Mouse (Mus musculus): ENCODE results near the gene Mum1. TPM values are rescaled to one million over a fixed set of nuclear protein-coding genes. Genes with fewer than 3 reads are reported as not detected.

Gene Mum1
- total RNA-seq (2021), result 10 to 100 TPM; 26.4 to 31.3 TPM
- long read RNA-seq, experiment 1, transcript Mum1-201 (14 exons, 2,640 nt), result major isoform, 45 of 86 reads
- long read RNA-seq, experiment 1, partial matches to known transcripts, result 21 of 86 reads
- long read RNA-seq, experiment 1, other reads (novel, unspliced or antisense), result 18 of 86 reads
- long read RNA-seq, experiment 2, transcript Mum1-201 (14 exons, 2,640 nt), result major isoform, 27 of 59 reads
- long read RNA-seq, experiment 2, partial matches to known transcripts, result 13 of 59 reads
- long read RNA-seq, experiment 2, other reads (novel, unspliced or antisense), result 17 of 59 reads

- peak; percentile 98 for DNase-seq
These were observed at the start of gene Mum1 for GRCm38 (mm10) chr10:80226416-80227165. Gene Mum1, plus strand, starts transcription at chr10:80226434.

DNA sequence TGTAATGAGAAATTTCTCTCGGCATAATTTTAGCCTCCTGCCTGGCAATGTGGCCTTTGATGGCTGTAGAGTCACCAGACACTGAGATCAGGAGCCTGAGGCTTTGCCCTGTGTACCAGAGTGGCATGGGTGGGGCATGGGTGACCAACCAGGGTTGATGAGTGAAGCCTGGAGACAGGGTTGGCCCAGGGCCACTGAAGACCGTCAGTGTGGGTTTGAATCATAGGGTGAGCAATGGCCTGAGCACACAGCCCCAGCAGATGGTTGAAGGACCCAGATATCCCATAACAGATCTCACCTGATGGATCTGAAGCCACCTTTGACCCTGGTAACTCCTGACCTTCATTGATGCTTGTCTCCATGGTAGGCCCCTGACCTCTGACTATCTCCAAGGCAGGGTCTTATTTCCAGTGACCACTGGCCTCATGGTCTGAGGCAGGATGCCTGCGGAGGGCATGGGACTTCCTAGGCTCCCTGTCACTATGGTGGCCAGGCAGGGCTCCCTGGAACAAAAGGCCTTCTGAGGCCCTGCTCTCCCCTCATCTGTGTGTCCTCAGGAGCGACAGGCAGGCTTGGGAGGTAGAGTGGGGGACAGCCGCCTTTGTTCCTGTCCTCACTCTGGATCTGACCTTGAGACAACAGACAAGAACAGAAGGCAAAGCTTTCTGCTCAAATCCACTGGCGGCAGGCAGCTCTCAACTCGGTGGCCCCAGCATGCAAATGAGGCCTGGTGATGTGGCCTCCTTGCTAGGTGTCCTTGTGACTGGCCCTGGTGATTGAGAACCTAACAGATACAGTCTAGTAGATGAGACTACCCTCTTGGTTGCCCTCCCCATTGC lies 48.6 kb upstream of the Mum1 start:
- DNase-seq, result no peak

DNA sequence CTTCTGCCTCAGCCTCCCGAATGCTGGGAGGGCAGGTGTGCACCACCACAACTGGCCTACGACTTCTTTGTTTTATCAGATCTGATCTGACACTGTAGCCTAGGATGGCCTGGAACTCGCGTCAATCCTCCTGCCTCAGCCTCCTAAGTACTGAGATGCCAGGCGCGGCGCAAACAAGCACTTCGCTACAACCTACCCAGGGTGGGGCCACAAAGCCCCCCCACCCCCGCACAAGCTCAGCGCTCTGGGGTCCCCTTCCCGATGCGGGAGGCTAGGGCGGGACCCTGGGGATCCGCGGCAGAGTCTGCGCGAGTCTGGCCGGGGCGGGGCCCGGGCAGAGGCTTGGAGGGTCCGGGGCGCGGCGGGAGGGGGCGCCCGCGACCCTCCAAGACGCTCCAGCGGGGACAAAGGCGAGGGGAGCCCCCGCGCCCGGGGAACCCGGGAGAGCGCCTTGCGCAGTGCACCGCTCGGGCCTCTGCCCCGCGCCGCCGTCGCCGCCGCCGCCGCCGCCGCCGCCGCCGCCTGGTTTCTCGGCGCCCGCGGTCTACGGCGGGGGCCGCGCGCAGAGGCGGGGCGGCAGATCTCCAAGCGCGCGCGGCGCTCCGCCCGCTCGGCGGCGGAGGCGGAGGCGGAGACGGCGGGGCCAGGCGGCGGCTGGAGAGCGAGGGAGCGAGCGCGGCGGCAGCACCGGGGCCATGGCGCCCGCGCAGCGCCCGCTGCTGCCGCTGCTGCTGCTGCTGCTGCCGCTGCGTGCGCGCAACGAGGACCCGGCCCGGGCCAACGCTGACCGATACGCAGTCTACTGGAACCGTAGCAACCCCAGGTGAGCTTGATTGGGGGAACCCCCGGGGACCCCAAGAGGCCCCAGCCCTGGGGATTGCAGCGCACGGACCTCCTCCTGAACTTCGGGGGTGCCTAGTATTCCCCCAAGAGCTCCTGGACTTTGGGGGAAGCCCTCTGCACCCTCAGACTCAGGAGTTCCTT lies 46.9 kb upstream of the Mum1 start, which contains the start of gene Efna2:
Efna2 (plus strand) TSS at position 415 of the 984 bp plus-strand sequence.
- DNase-seq, result no peak

- no peak for DNase-seq
These were observed 45.9 kb upstream of the Mum1 start for GRCm38 (mm10) chr10:80180288-80180687.

GRCm38 (mm10) chr10:80180823-80181222 lies 45.4 kb upstream of the Mum1 start:
- DNase-seq, result no peak

DNA sequence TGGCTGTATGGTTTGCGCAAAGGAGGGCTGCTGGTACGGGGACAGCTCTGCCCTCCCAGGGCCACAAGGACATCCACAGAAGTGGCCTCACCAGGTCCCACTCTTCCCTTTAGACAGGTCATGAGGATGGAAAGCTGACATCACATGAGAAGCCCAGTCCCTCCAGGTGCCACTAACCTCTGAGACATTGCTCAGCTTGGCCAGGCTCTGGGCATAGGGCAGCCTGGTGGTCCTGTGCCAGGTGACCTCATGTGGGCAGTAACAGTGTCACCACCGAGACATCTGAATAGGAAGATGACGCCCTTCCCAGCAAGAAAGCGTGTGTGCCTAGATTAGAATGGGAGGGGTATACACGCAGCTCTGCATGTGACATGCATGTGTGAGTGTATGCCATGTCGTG lies 43.7 kb upstream of the Mum1 start:
- DNase-seq, result no peak

GRCm38 (mm10) chr10:80186649-80187048 lies 39.6 kb upstream of the Mum1 start:
- no peak for DNase-seq

DNA sequence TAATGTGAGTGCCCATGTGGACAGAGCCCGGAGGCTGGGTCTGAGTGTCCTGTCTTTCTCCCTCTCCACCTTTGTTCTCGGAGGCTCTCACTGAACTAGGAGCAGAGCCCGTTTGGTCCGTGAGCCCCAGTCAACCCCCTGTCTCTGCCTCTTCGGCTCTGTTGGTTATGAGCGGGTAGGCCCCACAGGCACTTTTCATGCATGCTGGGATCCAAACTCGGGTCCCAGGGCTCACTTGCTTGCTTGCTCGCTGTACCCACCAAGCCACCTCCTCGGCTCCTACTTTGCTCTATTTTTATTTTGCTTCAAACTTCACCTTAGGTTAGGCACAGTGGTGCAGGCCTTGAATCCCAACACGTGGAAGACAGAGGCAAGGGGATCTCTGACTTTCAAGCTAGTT lies 38.5 kb upstream of the Mum1 start:
- DNase-seq, result no peak

DNA sequence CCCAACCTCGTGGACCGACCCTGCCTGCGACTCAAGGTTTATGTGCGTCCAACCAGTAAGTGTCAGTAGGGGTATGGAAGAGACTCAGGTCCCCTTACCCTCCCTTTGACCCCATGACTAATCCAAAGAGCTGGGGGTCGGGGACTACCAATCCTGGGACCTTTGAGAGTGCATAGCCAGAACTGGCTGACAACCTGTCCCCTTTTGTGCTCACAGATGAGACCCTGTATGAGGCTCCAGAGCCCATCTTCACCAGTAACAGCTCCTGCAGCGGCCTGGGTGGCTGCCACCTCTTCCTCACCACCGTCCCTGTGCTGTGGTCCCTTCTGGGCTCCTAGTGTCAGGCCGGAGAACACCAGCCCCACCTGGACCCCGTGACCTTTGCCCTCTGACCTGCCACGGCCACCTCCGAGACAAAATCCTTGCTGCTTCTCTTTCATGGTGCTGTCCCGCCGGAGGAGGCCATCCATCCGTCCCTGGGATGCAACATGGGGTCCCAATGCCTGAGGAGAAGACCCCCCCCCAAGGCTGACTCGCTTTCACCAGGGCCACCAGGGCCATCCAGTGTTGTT lies 37.7 kb upstream of the Mum1 start:
- no peak for DNase-seq

GRCm38 (mm10) chr10:80189999-80190398 lies 36.2 kb upstream of the Mum1 start:
- no peak for DNase-seq

GRCm38 (mm10) chr10:80190491-80191051 lies 35.7 kb upstream of the Mum1 start:
- peak; percentile 51 for DNase-seq

DNA sequence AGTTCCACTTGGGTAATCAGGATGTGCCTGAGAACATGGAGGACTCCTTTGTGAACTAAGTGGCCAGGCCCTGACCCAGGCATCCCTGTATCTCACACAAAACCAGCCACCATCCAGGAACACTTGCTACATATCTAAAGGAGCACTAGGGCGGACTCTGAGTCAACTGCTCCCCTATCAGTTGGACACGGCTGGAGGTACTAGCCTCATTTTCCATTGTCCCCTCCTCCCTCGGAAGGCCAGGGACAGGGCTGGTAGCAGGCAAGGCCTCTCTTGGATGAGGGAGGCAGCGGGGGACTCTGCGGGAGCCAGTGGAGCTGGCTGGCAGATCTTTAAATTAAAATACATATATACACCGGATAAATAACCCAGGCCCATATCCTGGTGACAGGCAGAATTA lies 32.3 kb upstream of the Mum1 start:
- no peak for DNase-seq

GRCm38 (mm10) chr10:80194441-80194840 lies 31.8 kb upstream of the Mum1 start:
- DNase-seq, result no peak

DNA sequence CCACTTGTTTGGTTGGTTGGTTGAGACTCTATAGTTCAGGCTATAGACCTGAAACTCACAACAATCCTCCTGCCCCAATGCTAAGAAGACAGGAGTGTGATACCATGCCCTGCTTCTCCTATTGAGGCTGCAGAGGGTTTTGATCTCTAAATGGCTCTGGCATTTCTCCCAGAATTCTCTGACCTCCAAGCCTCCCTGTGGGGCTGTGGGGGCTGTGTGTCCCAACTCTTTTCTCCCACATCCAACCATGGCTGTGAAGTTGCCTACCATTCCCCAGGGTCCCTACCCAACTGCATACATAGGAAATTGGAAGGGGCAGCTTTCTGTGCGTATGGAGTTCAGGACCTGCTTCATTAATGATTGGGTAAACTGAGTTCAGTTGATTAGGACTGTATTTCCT lies 30.1 kb upstream of the Mum1 start:
- no peak for DNase-seq

GRCm38 (mm10) chr10:80196778-80197581 lies 29.3 kb upstream of the Mum1 start:
- DNase-seq, result no peak

GRCm38 (mm10) chr10:80199440-80200008 lies 26.7 kb upstream of the Mum1 start:
- peak; percentile 75 for DNase-seq

DNA sequence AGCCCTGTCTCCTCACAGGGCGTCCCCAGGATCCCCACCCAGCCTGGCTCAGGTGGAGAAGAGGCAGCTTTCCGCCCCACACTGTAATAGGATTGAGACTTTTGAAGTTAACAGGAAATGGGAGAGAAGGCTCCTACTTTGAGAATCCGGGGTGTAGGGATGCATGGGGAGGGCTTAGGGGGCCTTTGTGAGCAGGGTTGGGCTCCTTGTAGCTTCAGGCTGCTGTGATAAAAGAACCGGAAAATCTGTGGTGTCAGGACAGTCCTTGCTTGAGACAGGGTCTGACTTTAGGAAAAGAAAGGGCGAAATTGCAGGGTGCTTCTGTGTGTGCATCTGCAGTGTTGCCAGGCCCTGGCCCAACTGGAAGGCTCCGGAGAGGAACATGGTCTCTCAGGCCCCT lies 25.7 kb upstream of the Mum1 start:
- DNase-seq, result no peak

- no peak for DNase-seq
These were observed 22.2 kb upstream of the Mum1 start for GRCm38 (mm10) chr10:80204055-80204454.

DNA sequence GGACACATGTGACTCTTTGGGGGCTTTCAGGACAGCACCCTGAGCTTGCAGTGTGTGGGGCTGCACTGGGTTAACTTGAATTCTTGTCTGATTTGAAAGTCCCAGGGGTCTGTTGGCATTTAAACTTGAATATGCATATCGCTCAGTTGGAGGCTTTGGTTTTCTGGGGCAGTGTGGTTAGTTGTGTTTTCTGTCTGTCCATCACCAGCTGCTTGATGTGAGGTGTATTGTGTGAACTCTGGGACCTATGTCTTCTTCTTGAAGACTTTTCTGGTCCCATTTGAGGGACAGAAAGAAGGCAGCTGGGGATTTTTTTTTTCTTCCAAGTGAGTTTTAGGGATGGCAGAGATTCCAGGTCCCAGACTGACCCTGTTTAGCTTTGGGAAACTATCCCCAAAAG lies 19.0 kb upstream of the Mum1 start:
- no peak for DNase-seq

- no peak for DNase-seq
These were observed 18.6 kb upstream of the Mum1 start for GRCm38 (mm10) chr10:80207676-80208075.

Measured in gastrocnemius, postnatal 10 days (tissue).